Mouse (Mus musculus) cerebellum, postnatal 25 days (tissue): ENCODE results near the gene Ssh2.
A peak's percentile ranks its signal among the peaks of the same experiment; 100 is the strongest.

Experiments used
- DNase-seq, 2 experiments: peaks; one replicate each; pipeline ENCODE4 v3.0.0; 2021; ENCODE audit warnings: mixed read lengths in 2 of 2

Ssh2 gene

GRCm38 (mm10) chr11:77414141-77414839 lies 198.2 kb downstream of the Ssh2 start:
- no peak for DNase-seq

GRCm38 (mm10) chr11:77416212-77417000 lies 200.3 kb downstream of the Ssh2 start:
- DNase-seq: no peak

GRCm38 (mm10) chr11:77418021-77418420 lies 201.9 kb downstream of the Ssh2 start:
- no peak for DNase-seq

GRCm38 (mm10) chr11:77423175-77423859 lies 207.2 kb downstream of the Ssh2 start:
- peak in 1 of 2 experiments; percentile 24 for DNase-seq

- no peak for DNase-seq
Observed at GRCm38 (mm10) chr11:77428446-77428845, 212.4 kb downstream of the Ssh2 start.

- no peak for DNase-seq
Observed at GRCm38 (mm10) chr11:77437026-77437425, 220.9 kb downstream of the Ssh2 start.

GRCm38 (mm10) chr11:77440081-77440480 lies 224.0 kb downstream of the Ssh2 start:
- DNase-seq: no peak

- no peak for DNase-seq
Observed at GRCm38 (mm10) chr11:77441020-77441419, 224.9 kb downstream of the Ssh2 start.

- no peak for DNase-seq
Observed at GRCm38 (mm10) chr11:77442186-77443170, 226.4 kb downstream of the Ssh2 start.

GRCm38 (mm10) chr11:77444939-77445338 lies 228.9 kb downstream of the Ssh2 start:
- DNase-seq: no peak

- peak; percentile 59 to 68 for DNase-seq
Observed at GRCm38 (mm10) chr11:77446628-77447041, 230.5 kb downstream of the Ssh2 start.

- DNase-seq: no peak
Observed at GRCm38 (mm10) chr11:77449224-77449623, 233.1 kb downstream of the Ssh2 start.

GRCm38 (mm10) chr11:77451670-77452069 lies 235.6 kb downstream of the Ssh2 start:
- no peak for DNase-seq

- DNase-seq: no peak
Observed at GRCm38 (mm10) chr11:77453388-77453787, 237.3 kb downstream of the Ssh2 start.

- peak in 1 of 2 experiments; percentile 55 for DNase-seq
Observed at GRCm38 (mm10) chr11:77455770-77456510, 239.9 kb downstream of the Ssh2 start.

GRCm38 (mm10) chr11:77456866-77457265 lies 240.8 kb downstream of the Ssh2 start:
- peak; percentile 63 to 74 for DNase-seq

- DNase-seq: no peak
Observed at GRCm38 (mm10) chr11:77461856-77462255, 245.8 kb downstream of the Ssh2 start.

GRCm38 (mm10) chr11:77462283-77463100 lies 246.4 kb downstream of the Ssh2 start, which contains the start of gene Coro6:
TSS of gene Coro6 (plus strand) at chr11:77462411.
- peak; percentile 58 to 79 for DNase-seq

GRCm38 (mm10) chr11:77463101-77463445 lies 247.0 kb downstream of the Ssh2 start:
- no peak for DNase-seq

GRCm38 (mm10) chr11:77463786-77464185 lies 247.7 kb downstream of the Ssh2 start:
- no peak for DNase-seq

- no peak for DNase-seq
Observed at GRCm38 (mm10) chr11:77464684-77465083, 248.6 kb downstream of the Ssh2 start.
